Mouse (Mus musculus) brain, embryonic 14.5 days (tissue): ENCODE data around the gene Olfr543.

ENCODE experiments used
- CTCF ChIP-seq: fragments of 200-500 bp; IDR thresholded peaks from 2 replicates; pipeline ENCODE4 v1.5.1; 2012; ENCODE audit warnings: inconsistent platforms, mild to moderate bottlenecking, moderate library complexity, borderline replicate concordance; ENCODE audit not compliant: insufficient read depth, insufficient read length; ENCODE audit errors: extremely low read depth
- POLR2A ChIP-seq: fragments of 200-500 bp; IDR thresholded peaks from 2 replicates; pipeline ENCODE4 v1.6.1; 2012; ENCODE audit warnings: mild to moderate bottlenecking, inconsistent platforms, borderline replicate concordance; ENCODE audit not compliant: poor library complexity, insufficient read depth, insufficient read length, severe bottlenecking; ENCODE audit errors: extremely low read depth

DNA sequence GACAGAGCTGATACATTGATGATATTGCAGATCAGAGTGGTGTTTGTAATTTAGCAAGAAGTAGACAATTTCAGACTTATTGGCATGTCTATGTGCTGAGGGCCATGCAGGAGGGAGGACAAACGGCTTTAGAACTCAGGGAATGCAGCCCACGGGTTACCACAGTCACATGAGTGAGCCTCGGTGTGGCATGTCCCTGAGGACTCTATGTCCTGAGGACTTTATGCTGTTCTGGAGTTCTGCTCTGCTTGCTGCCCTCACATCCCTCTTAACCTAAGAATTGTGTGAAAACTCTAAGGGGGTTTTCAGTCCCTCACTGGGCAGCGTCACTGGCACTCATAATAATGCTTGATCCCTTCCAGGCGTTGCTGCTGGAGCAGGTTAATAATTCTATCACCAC lies 8.8 kb downstream of the Olfr543 start:
- TF ChIP-seq POLR2A (no peak), CTCF (no peak)
